Mouse (Mus musculus) forebrain, embryonic 11.5 days (tissue): ENCODE measurements around the gene Mindy2. TPM values are rescaled to one million over a fixed set of nuclear protein-coding genes. Genes with fewer than 3 reads are reported as not detected.

Source experiments
- ATAC-seq: fragments of 200-750 bp; cut with Nextera tagmentation; replicated peaks from 2 replicates; pipeline ENCODE4 v1.8.0; 2017; ENCODE audit warnings: moderate TSS enrichment; ENCODE audit not compliant: low FRiP score
- DNase-seq: peaks from one replicate; pipeline ENCODE4 v3.0.0-alpha.2; 2017; ENCODE audit warnings: low spot score
- H3K27ac ChIP-seq: fragments of 300-500 bp; sonication (generic); 2 replicates; pipeline ENCODE4 v1.5.1; 2014; ENCODE audit warnings: low read depth, low read length
- H3K27me3 ChIP-seq: fragments of 300-500 bp; sonication (generic); 2 replicates; pipeline ENCODE4 v1.6.1; 2014; ENCODE audit warnings: mild to moderate bottlenecking, low read length, mixed read lengths; ENCODE audit not compliant: control insufficient read depth, insufficient read depth
- H3K36me3 ChIP-seq: fragments of 300-500 bp; sonication (generic); 2 replicates; pipeline ENCODE4 v1.6.1; 2014; ENCODE audit warnings: mild to moderate bottlenecking, low read length, moderate library complexity, mixed read lengths; ENCODE audit not compliant: control insufficient read depth, insufficient read depth
- H3K4me1 ChIP-seq: fragments of 300-500 bp; sonication (generic); replicated peaks from 2 replicates; pipeline ENCODE4 v1.6.1; 2014; ENCODE audit warnings: low read length, mixed read lengths; ENCODE audit not compliant: control insufficient read depth, insufficient read depth
- H3K4me2 ChIP-seq: fragments of 300-500 bp; sonication (generic); 2 replicates; pipeline ENCODE4 v1.6.1; 2014; ENCODE audit warnings: low read depth, mild to moderate bottlenecking, low read length, moderate library complexity, mixed read lengths; ENCODE audit not compliant: severe bottlenecking
- H3K4me3 ChIP-seq: fragments of 300-500 bp; sonication (generic); 2 replicates; pipeline ENCODE4 v1.5.1; 2014; ENCODE audit warnings: low read depth, low read length
- H3K9ac ChIP-seq: fragments of 300-500 bp; sonication (generic); 2 replicates; pipeline ENCODE4 v1.6.1; 2014; ENCODE audit warnings: low read length
- H3K9me3 ChIP-seq: fragments of 300-500 bp; sonication (generic); 2 replicates; pipeline ENCODE4 v1.6.1; 2016; ENCODE audit warnings: low read length, mixed read lengths; ENCODE audit not compliant: control insufficient read depth
- WGBS: fragments of 180-500 bp; shearing (Covaris S2); extraction: QIAGEN DNeasy Blood & Tissue Kit; methylation state at CpG from one replicate; pipeline ENCODE4 v1.1.7; 2014; 5-methylcytosine and 5-hydroxymethylcytosine counted together
- polyA plus RNA-seq: library from polyadenylated mRNA; unstranded; fragments of >200 nt; fragmentation: Nextera tagmentation; extraction: Ambion mirVana; gene quantifications from 2 replicates; pipeline ENCODE4 v1.2.1, GENCODE M21; 2014

Mindy2 gene
- polyA plus RNA-seq, 1 experiment from 2014 or later, result 11.5 TPM

DNA sequence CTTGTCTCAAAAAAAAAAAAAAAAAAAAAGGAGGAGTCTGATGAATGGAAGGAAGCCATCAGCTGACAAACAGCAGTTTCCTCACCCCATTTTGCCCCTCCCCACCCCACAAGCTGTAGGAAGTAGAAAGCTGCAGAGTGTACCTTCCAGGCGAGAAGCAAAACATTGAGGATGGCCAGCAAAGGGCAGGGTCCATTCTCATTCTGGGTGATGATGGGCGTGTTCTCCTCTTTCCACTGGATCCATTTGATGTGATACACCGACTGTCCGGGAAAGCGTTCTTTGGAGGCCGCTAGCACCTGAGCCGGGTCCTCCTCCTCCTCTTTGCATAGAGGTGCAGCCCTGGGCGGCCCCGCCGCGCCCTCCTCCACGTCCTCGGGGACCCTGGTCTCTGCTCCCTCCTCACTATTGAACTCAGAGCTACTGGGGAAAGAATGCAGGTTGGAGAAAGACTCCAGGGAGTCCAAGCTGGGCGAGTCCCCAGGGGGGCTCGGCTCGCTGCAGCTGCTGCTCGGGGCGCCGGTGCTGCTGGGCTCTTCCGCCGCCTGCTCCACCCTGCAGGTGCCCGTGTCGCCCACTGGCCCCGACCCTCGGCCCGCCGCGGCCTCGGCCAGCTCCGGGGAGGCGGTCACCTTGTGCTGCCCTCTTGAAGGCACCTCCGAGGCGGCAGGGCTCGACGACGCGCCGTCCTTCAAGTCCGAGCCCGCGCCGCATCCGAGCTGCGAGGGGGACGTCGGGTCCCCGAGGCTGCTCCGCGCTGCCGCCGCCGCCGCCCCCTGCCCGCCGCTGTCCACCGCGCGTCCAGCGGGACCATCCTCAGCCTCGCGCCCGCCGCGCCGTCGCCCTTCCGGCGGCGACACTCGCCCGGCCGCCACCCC, 605 bp downstream of the Mindy2 start, which contains the start of gene Gm10642:
Gm10642 (plus strand) TSS at position 122 of the 878 bp plus-strand sequence.
- Histone ChIP-seq H3K4me3 (peak within 1 kb of the TSS; percentile 83), H3K9me3 (no peaks in the 10 kb centered on the region), H3K27me3 (no peaks in the 10 kb centered on the region), H3K9ac (peak within 1 kb of the TSS; percentile 79), H3K36me3 (no peaks in the 10 kb centered on the region), H3K27ac (peak within 1 kb of the TSS; percentile 80), H3K4me2 (peak within 1 kb of the TSS; percentile 87), H3K4me1 (0 out of 2 replicates have a peak, but pooled peaks cover 9% of the 10 kb centered on the region)
- ATAC-seq (peak; percentile 71; the same call in 1 of the 2 replicates), DNase-seq (no peak)
- under 1% methylated on average over 62 of the region's 72 CpGs for WGBS

DNA sequence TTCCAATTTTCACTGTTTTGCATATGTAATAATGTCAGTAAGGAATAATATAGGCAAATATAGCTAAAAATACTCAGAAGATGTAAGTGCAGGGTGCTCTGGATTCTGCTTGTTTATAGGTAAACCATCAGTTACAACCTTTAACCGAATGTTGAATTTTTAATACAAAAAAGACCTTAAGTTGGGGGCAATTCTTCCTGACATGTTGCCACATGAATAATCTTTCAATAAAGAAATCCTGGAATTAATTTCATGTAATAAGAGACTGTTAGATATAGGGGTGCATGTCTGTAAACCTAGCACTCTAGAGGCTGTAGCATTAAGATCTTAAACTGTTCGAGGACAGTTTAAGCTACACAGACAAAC, 1.2 kb downstream of the Mindy2 start:
- H3K4me2 ChIP-seq, result peak overlapping the region; percentile 87
- peak overlapping the region; percentile 83 for H3K4me3 ChIP-seq
- no peak overlapping the region; the same call in 1 of the 2 replicates for H3K9ac ChIP-seq
- no peaks in the 10 kb centered on the region for H3K36me3 ChIP-seq
- DNase-seq, result no peak
- WGBS, result 46% methylated on average over 2 of the region's 2 CpGs
- no peak for ATAC-seq
- H3K27me3 ChIP-seq, result no peaks in the 10 kb centered on the region
- no peak overlapping the region for H3K27ac ChIP-seq
- 0 out of 2 replicates have a peak, but pooled peaks cover 9% of the 10 kb centered on the region for H3K4me1 ChIP-seq
- H3K9me3 ChIP-seq, result no peaks in the 10 kb centered on the region

DNA sequence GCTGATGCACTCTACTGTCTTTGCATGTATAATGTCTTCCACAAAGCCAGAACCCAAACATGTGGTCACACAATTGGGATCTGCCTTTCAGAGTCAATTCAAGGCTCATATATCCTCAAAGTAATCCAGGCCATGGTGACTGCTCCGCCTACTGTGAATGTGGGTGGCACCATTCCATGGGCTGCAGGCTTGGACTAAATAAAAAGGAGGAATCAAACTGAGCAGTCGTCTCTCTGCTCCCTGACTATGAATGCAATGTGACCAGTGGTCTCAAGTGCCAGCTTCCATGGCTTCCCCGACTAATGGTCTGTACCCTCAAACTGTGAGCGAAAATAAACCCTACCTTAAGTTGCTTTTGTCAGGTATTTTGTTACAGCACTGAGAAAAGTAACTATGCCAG, 2.5 kb downstream of the Mindy2 start:
- Histone ChIP-seq H3K9me3 (no peaks in the 10 kb centered on the region), H3K36me3 (no peaks in the 10 kb centered on the region), H3K4me1 (0 out of 2 replicates have a peak, but pooled peaks cover 9% of the 10 kb centered on the region), H3K9ac (no peak overlapping the region), H3K27me3 (no peaks in the 10 kb centered on the region), H3K27ac (no peak overlapping the region), H3K4me2 (no peak overlapping the region), H3K4me3 (no peak overlapping the region)
- 69% methylated on average over 4 of the region's 4 CpGs for WGBS
- ATAC-seq (no peak), DNase-seq (no peak)

DNA sequence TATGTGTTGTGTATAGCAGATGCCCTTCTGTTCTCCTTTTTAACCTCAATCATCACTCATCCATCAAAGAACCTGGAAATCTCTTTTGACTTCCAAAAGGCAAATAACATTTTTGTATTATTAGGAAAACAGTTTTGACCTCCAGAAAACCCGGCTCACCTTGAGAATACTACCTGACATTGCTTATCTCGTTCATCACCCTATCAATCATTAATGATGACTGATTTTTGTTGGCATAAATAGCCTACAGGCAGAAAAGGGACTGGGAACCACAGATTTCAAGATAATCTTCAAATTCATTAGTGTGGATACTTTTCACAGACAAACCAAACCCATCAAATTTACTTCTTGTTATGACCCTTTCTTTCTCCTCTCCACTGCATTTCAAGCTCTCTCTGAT, 3.1 kb downstream of the Mindy2 start:
- no peak for ATAC-seq
- Histone ChIP-seq H3K36me3 (no peaks in the 10 kb centered on the region), H3K27ac (no peak overlapping the region), H3K4me1 (0 out of 2 replicates have a peak, but pooled peaks cover 9% of the 10 kb centered on the region), H3K27me3 (no peaks in the 10 kb centered on the region), H3K4me2 (no peak overlapping the region), H3K9ac (no peak overlapping the region), H3K9me3 (no peaks in the 10 kb centered on the region), H3K4me3 (no peak overlapping the region)
- no peak for DNase-seq
- WGBS, result 87% methylated on average over 2 of the region's 2 CpGs

DNA sequence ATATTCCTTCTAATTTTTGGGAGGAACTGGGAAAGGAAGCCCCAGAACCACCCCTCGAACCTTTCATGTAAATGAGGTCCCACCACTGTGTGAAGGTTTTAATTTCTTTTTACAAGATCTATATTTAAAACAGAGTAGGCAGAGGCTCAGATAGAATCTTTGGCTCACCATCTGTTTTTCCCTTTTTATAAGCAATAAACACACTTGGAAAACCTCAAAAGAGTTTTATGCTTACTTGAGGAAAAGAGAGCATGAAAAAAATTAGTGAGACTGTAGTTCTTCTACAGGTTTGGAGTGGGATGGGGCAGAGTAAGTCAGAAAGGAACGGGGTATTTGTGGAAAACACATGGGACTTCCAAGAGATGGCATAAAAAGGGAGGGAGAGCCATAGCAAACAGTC, 4.8 kb downstream of the Mindy2 start:
- no peaks in the 10 kb centered on the region for H3K36me3 ChIP-seq
- no peak for DNase-seq
- no peak overlapping the region for H3K4me2 ChIP-seq
- no peaks in the 10 kb centered on the region for H3K27me3 ChIP-seq
- H3K9ac ChIP-seq, result no peak overlapping the region
- ATAC-seq, result no peak
- WGBS, result 69% methylated on average over 2 of the region's 2 CpGs
- H3K4me3 ChIP-seq, result no peak overlapping the region
- H3K27ac ChIP-seq, result no peak overlapping the region
- no peaks in the 10 kb centered on the region for H3K9me3 ChIP-seq
- 0 out of 2 replicates have a peak, but pooled peaks cover 9% of the 10 kb centered on the region for H3K4me1 ChIP-seq

DNA sequence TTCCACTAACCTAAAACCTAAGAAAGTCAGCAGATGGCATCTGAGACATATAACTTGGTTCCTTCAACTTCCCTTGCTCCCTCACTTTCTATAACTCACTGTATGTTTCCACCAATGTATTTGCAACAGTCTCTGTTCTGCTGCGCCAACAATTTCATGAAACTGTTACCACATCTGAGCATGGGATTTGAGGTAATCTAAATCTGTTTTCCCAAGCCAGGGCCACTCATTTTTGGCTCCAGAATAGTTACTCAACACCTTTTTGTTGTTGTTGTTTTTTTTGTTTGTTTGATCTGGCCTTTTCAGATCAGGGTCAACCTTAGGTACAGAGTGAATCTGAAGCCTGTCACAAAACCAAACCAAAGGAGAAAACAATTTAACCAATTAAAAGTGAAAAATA, 6.0 kb downstream of the Mindy2 start:
- H3K27me3 ChIP-seq, result no peaks in the 10 kb centered on the region
- no peak overlapping the region for H3K9ac ChIP-seq
- no peak overlapping the region for H3K4me2 ChIP-seq
- H3K27ac ChIP-seq, result no peak overlapping the region
- no peak overlapping the region for H3K4me3 ChIP-seq
- H3K36me3 ChIP-seq, result no peaks in the 10 kb centered on the region
- 91% methylated on average over 1 of the region's 1 CpGs for WGBS
- 0 out of 2 replicates have a peak, but pooled peaks cover 7% of the 10 kb centered on the region for H3K4me1 ChIP-seq
- DNase-seq (no peak), ATAC-seq (no peak)
- no peaks in the 10 kb centered on the region for H3K9me3 ChIP-seq

DNA sequence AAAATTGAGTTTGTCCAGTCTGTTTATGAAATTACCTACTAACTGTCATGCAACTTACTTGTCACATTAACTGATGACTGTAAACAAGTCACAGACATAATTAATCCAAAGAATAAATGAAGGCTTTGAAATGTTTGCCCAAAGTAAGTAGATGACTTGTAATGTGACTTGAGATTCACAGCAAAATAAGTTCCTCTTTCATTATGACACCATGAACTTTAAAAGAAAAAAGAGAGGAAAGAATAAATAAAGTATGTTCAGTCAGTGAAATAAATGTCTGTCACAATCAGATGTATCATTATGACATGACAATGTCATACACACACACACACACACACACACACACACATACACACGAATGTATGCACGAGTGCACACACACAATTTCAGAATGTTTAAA, 6.7 kb downstream of the Mindy2 start:
- Histone ChIP-seq H3K9ac (no peak overlapping the region), H3K4me3 (no peak overlapping the region), H3K36me3 (no peaks in the 10 kb centered on the region), H3K4me2 (no peak overlapping the region), H3K4me1 (0 out of 2 replicates have a peak, but pooled peaks cover 7% of the 10 kb centered on the region), H3K9me3 (no peaks in the 10 kb centered on the region), H3K27me3 (no peaks in the 10 kb centered on the region), H3K27ac (no peak overlapping the region)
- WGBS, result 90% methylated on average over 2 of the region's 2 CpGs
- DNase-seq (no peak), ATAC-seq (no peak)

DNA sequence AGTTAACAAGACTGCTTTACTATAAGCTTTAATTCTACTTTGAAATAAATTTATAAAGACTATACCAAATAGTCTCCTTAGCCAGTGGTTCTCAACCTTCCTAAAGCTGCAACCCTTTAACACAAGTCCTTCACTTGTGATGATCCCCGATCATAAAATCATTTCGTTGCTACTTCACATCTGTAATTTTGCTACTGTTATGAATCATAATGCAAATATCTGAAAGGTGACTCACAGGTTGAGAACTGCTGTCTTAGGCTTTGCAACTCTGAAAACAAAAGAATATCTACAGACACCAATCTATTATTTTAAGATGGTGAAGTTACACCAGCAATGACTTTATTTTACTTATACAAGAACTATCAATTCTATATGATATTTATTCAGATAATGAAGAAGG, 20.2 kb downstream of the Mindy2 start:
- 89% methylated on average over 2 of the region's 2 CpGs for WGBS
- H3K4me2 ChIP-seq, result no peak overlapping the region
- H3K27ac ChIP-seq, result no peak overlapping the region
- H3K9me3 ChIP-seq, result no peaks in the 10 kb centered on the region
- DNase-seq (no peak), ATAC-seq (no peak)
- no peaks in the 10 kb centered on the region for H3K27me3 ChIP-seq
- no peak overlapping the region for H3K9ac ChIP-seq
- no peaks in the 10 kb centered on the region for H3K4me1 ChIP-seq
- no peak overlapping the region for H3K4me3 ChIP-seq
- no peaks in the 10 kb centered on the region for H3K36me3 ChIP-seq

DNA sequence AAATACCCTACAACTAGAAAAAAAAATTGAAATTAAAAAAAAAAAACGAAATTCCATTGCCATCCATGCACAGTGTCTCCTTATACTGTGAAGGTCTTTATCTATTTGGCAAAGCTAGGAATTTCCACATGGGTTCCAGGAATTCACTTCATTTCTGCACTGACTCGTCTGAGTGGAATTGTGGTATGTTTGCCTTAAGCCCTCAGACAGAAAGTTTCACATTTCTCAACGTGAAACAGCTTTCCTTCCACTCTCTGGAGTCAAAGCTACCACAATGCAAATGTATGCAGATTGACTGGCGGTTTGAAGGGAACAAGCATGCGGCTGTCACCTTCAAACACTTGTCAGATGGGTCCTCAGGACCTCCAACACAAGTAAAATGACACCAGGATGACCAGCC, 25.3 kb downstream of the Mindy2 start:
- ATAC-seq (no peak), DNase-seq (no peak)
- Histone ChIP-seq H3K27ac (no peak overlapping the region), H3K4me2 (no peak overlapping the region), H3K4me1 (no peaks in the 10 kb centered on the region), H3K9me3 (no peaks in the 10 kb centered on the region), H3K27me3 (no peaks in the 10 kb centered on the region), H3K9ac (no peak overlapping the region), H3K36me3 (no peaks in the 10 kb centered on the region), H3K4me3 (no peak overlapping the region)
- whole genome bisulfite sequencing, result 40% methylated on average over 5 of the region's 5 CpGs
